Mouse (Mus musculus) heart, embryonic 12.5 days (tissue): Measurements from ENCODE around the gene Nop2. TPM values are rescaled to one million over a fixed set of nuclear protein-coding genes. Genes with fewer than 3 reads are reported as not detected.
"Not testable (repeated sequence)": the region's sequence is repeated elsewhere in the genome, so short reads cannot be mapped to it uniquely, and the experiment has no call there.

Experiments
- ATAC-seq: fragments of 200-750 bp; cut with Nextera tagmentation; 2 replicates; pipeline ENCODE4 v1.8.0; 2017; ENCODE audit warnings: moderate TSS enrichment, moderate library complexity; ENCODE audit not compliant: insufficient number of reproducible peaks, low FRiP score
- H3K27ac ChIP-seq: fragments of 300-500 bp; sonication (generic); 2 replicates; pipeline ENCODE4 v1.5.1; 2016; ENCODE audit warnings: mild to moderate bottlenecking, moderate library complexity; ENCODE audit not compliant: poor library complexity, severe bottlenecking
- H3K27me3 ChIP-seq: fragments of 300-500 bp; sonication (generic); replicated peaks from 2 replicates; pipeline ENCODE4 v1.6.1; 2016; ENCODE audit warnings: mild to moderate bottlenecking, moderate library complexity
- H3K36me3 ChIP-seq: fragments of 300-500 bp; sonication (generic); 2 replicates; pipeline ENCODE4 v1.6.1; 2016; ENCODE audit warnings: mild to moderate bottlenecking, moderate library complexity
- H3K4me1 ChIP-seq: fragments of 300-500 bp; sonication (generic); replicated peaks from 2 replicates; pipeline ENCODE4 v1.6.1; 2016; ENCODE audit warnings: mild to moderate bottlenecking
- H3K4me2 ChIP-seq: fragments of 300-500 bp; sonication (generic); 2 replicates; pipeline ENCODE4 v1.6.1; 2016; ENCODE audit warnings: mild to moderate bottlenecking, moderate library complexity
- H3K4me3 ChIP-seq: fragments of 300-500 bp; sonication (generic); 2 replicates; pipeline ENCODE4 v1.5.1; 2016; ENCODE audit warnings: mild to moderate bottlenecking
- H3K9ac ChIP-seq: fragments of 300-500 bp; sonication (generic); 2 replicates; pipeline ENCODE4 v1.6.1; 2016; ENCODE audit warnings: mild to moderate bottlenecking, moderate library complexity
- H3K9me3 ChIP-seq: fragments of 300-500 bp; sonication (generic); replicated peaks from 2 replicates; pipeline ENCODE4 v1.6.1; 2016; ENCODE audit warnings: mild to moderate bottlenecking, moderate library complexity
- WGBS: fragments of 180-500 bp; shearing (Covaris S2); methylation state at CpG from one replicate; pipeline ENCODE4 v1.1.7; 2016; 5-methylcytosine and 5-hydroxymethylcytosine counted together
- polyA plus RNA-seq: library from polyadenylated mRNA; unstranded; fragments of >200 nt; fragmentation: Nextera tagmentation; extraction: Ambion mirVana; gene quantifications from 2 replicates; pipeline ENCODE4 v1.2.1, GENCODE M21; 2016

Nop2 gene
- polyA plus RNA-seq, 1 experiment from 2014 or later, result 55.0 TPM

DNA sequence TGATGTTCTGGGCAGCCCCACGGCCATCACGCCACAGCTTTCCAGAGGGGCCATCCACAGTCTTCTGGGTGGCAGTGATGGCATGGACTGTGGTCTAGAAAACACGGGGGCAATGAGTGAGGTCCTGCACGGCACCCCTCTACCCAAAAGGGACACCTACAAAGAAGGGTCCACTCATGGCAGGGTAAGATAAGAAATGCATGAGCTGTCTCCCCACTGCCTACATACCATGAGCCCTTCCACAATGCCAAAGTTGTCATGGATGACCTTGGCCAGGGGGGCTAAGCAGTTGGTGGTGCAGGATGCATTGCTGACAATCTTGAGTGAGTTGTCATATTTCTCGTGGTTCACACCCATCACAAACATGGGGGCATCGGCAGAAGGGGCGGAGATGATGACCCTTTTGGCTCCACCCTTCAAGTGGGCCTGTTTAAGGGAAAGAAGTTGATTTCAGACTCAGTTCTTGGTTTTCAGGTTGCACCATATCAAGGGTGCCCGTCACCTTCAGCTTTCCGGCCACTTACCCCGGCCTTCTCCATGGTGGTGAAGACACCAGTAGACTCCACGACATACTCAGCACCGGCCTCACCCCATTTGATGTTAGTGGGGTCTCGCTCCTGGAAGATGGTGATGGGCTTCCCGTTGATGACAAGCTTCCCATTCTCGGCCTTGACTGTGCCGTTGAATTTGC, 31.1 kb downstream of the Nop2 start:
- Histone ChIP-seq H3K9ac (peak overlapping the region; percentile 58), H3K36me3 (peaks cover 60% of the 10 kb centered on the region), H3K4me1 (peaks cover 46% of the 10 kb centered on the region), H3K27ac (peak overlapping the region; percentile 53), H3K4me3 (peak overlapping the region; percentile 84), H3K4me2 (peak overlapping the region; percentile 90)
- WGBS, result 62% methylated on average over 13 of the region's 16 CpGs
- H3K9me3 ChIP-seq, H3K27me3 ChIP-seq, ATAC-seq: not testable (repeated sequence)

DNA sequence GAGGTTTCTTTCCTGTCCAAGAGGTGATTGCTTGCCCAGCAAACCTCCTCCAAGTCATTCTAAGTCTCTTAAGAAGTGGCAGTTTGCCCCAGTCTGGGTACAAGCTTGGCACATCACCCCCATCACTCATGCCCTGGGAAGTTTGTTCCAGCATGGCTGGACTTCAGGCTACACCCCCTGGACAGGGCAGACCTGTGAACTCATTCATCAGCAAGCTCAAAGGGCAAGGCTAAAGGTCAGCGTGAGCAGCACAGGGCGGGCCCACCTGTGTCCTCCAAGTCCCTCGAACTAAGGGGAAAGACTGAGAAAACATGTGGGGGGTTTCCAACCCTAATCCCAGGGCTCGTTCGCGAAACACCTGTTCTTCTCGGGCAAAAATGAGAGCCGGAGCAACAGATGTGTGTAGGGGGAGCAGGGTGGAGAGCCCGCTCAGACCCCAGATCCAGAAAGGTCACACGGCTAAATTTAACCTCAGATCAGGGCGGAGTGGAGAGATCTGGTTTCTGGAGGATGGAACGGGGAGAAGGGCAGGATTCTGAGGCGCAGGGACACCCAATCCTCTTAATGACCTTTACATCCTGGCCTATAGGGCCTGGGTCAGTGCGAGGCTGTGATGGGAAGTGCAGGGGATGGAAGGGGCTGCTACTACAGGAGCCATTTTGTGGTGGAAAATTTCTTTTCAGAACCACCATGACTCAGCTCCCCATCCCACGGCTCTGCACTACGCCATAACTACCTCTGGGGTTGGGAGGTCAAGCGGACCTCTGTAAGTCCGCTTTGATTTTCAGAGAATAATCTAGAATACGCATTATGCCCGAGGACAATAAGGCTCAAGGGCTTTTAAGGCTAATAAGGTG, 32.3 kb downstream of the Nop2 start:
- H3K9ac ChIP-seq, result peak overlapping the region; percentile 98
- H3K4me2 ChIP-seq, result peak overlapping the region; percentile 90
- H3K9me3 ChIP-seq, result no peaks in the 10 kb centered on the region
- WGBS, result 5% methylated on average over 20 of the region's 20 CpGs
- H3K27ac ChIP-seq, result peak overlapping the region; percentile 99
- no peak for ATAC-seq
- H3K36me3 ChIP-seq, result peaks cover 62% of the 10 kb centered on the region
- peak overlapping the region; percentile 84 for H3K4me3 ChIP-seq
- H3K27me3 ChIP-seq, result no peaks in the 10 kb centered on the region
- H3K4me1 ChIP-seq, result peaks cover 53% of the 10 kb centered on the region

GRCm38 (mm10) chr6:125164672-125165327, 33.1 kb downstream of the Nop2 start:
- peaks cover 53% of the 10 kb centered on the region for H3K4me1 ChIP-seq
- H3K4me3 ChIP-seq, result peak overlapping the region; percentile 84
- no peaks in the 10 kb centered on the region for H3K9me3 ChIP-seq
- peak overlapping the region; percentile 99 for H3K27ac ChIP-seq
- WGBS, result under 1% methylated on average over 39 of the region's 39 CpGs
- peaks cover 62% of the 10 kb centered on the region for H3K36me3 ChIP-seq
- no peaks in the 10 kb centered on the region for H3K27me3 ChIP-seq
- peak overlapping the region; percentile 98 for H3K9ac ChIP-seq
- ATAC-seq, result peak; percentile 12
- peak overlapping the region; percentile 90 for H3K4me2 ChIP-seq

GRCm38 (mm10) chr6:125165328-125165891, 33.7 kb downstream of the Nop2 start:
- Histone ChIP-seq H3K9me3 (no peaks in the 10 kb centered on the region), H3K4me3 (peak overlapping the region; percentile 84), H3K9ac (peak overlapping the region; percentile 98), H3K36me3 (peaks cover 63% of the 10 kb centered on the region), H3K27ac (peak overlapping the region; percentile 99), H3K4me1 (peaks cover 53% of the 10 kb centered on the region), H3K4me2 (peak overlapping the region; percentile 90), H3K27me3 (no peaks in the 10 kb centered on the region)
- peak; percentile 88 for ATAC-seq
- WGBS, result under 1% methylated on average over 36 of the region's 36 CpGs

- H3K27ac ChIP-seq, result peak within 1 kb of the TSS; percentile 99
- peak within 1 kb of the TSS; percentile 90 for H3K4me2 ChIP-seq
- H3K4me1 ChIP-seq, result peaks cover 45% of the 10 kb centered on the region
- no peaks in the 10 kb centered on the region for H3K9me3 ChIP-seq
- H3K9ac ChIP-seq, result peak within 1 kb of the TSS; percentile 98
- peaks cover 63% of the 10 kb centered on the region for H3K36me3 ChIP-seq
- whole genome bisulfite sequencing, result under 1% methylated on average over 18 of the region's 18 CpGs
- H3K4me3 ChIP-seq, result peak within 1 kb of the TSS; percentile 84
- H3K27me3 ChIP-seq, result no peaks in the 10 kb centered on the region
- peak; percentile 73 for ATAC-seq
These were observed 34.5 kb downstream of the Nop2 start, which contains the start of gene Gapdh for GRCm38 (mm10) chr6:125166051-125166751. Gene Gapdh (minus strand): TSS chr6:125166467.

GRCm38 (mm10) chr6:125166861-125167650, 35.3 kb downstream of the Nop2 start:
- Histone ChIP-seq H3K4me2 (peak overlapping the region; percentile 90), H3K9ac (peak overlapping the region; percentile 78), H3K4me3 (peak overlapping the region; percentile 84), H3K27me3 (no peaks in the 10 kb centered on the region), H3K36me3 (peaks cover 66% of the 10 kb centered on the region), H3K9me3 (no peaks in the 10 kb centered on the region), H3K4me1 (peaks cover 39% of the 10 kb centered on the region), H3K27ac (peak overlapping the region; percentile 99)
- peak; percentile 44 for ATAC-seq
- 15% methylated on average over 10 of the region's 10 CpGs for WGBS

- ATAC-seq, result no peak
- peak overlapping the region; percentile 99 for H3K27ac ChIP-seq
- H3K36me3 ChIP-seq, result peaks cover 71% of the 10 kb centered on the region
- H3K9ac ChIP-seq, result peak overlapping the region; percentile 78; the same call in 1 of the 2 replicates
- 87% methylated on average over 14 of the region's 14 CpGs for WGBS
- H3K4me3 ChIP-seq, result no peak overlapping the region
- no peaks in the 10 kb centered on the region for H3K27me3 ChIP-seq
- H3K4me1 ChIP-seq, result peaks cover 37% of the 10 kb centered on the region
- H3K4me2 ChIP-seq, result no peak overlapping the region
- no peaks in the 10 kb centered on the region for H3K9me3 ChIP-seq
These were observed 36.4 kb downstream of the Nop2 start for GRCm38 (mm10) chr6:125168086-125168485.

- peaks cover 26% of the 10 kb centered on the region for H3K4me1 ChIP-seq
- no peak overlapping the region for H3K9ac ChIP-seq
- 73% methylated on average over 6 of the region's 6 CpGs for WGBS
- no peaks in the 10 kb centered on the region for H3K27me3 ChIP-seq
- H3K4me2 ChIP-seq, result no peak overlapping the region
- peaks cover 80% of the 10 kb centered on the region for H3K36me3 ChIP-seq
- no peak for ATAC-seq
- H3K9me3 ChIP-seq, result no peaks in the 10 kb centered on the region
- H3K27ac ChIP-seq, result peak overlapping the region; percentile 56; the same call in 1 of the 2 replicates
- H3K4me3 ChIP-seq, result no peak overlapping the region
These were observed 38.5 kb downstream of the Nop2 start for GRCm38 (mm10) chr6:125170194-125170593.

- no peak overlapping the region for H3K9ac ChIP-seq
- no peak overlapping the region for H3K27ac ChIP-seq
- ATAC-seq, result no peak
- peaks cover 14% of the 10 kb centered on the region for H3K4me1 ChIP-seq
- H3K9me3 ChIP-seq, result no peaks in the 10 kb centered on the region
- H3K4me3 ChIP-seq, result no peak overlapping the region
- H3K4me2 ChIP-seq, result no peak overlapping the region
- 63% methylated on average over 2 of the region's 2 CpGs for WGBS
- peaks cover 100% of the 10 kb centered on the region for H3K36me3 ChIP-seq
- H3K27me3 ChIP-seq, result no peaks in the 10 kb centered on the region
These were observed 40.8 kb downstream of the Nop2 start for GRCm38 (mm10) chr6:125172474-125172873.

GRCm38 (mm10) chr6:125173256-125173655, 41.5 kb downstream of the Nop2 start:
- H3K27me3 ChIP-seq, result no peaks in the 10 kb centered on the region
- H3K36me3 ChIP-seq, result peaks cover 100% of the 10 kb centered on the region
- no peak for ATAC-seq
- no peak overlapping the region for H3K4me3 ChIP-seq
- 88% methylated on average over 7 of the region's 7 CpGs for WGBS
- H3K9ac ChIP-seq, result no peak overlapping the region
- peaks cover 6% of the 10 kb centered on the region; the same call in 1 of the 2 replicates for H3K4me1 ChIP-seq
- no peak overlapping the region for H3K27ac ChIP-seq
- no peak overlapping the region for H3K4me2 ChIP-seq
- H3K9me3 ChIP-seq, result no peaks in the 10 kb centered on the region
